Mouse (Mus musculus): ENCODE results near the gene Dgke. TPM values are rescaled to one million over a fixed set of nuclear protein-coding genes. Genes with fewer than 3 reads are reported as not detected.

The Dgke gene
- total and polyA plus RNA-seq, 2 experiments from 2014 or later, result 14.6 to 37.8 TPM

GRCm38 (mm10) chr11:89020681-89021305, 45.9 kb downstream of the Dgke start:
- no peaks in the 10 kb centered on the region for H3K36me3 ChIP-seq (ENCODE audit: insufficient read depth)
- no peaks in the 10 kb centered on the region for H3K4me1 ChIP-seq (ENCODE audit: insufficient read depth)
- ATAC-seq (no peak), DNase-seq (no peak)
- 72% methylated on average over 9 of the region's 9 CpGs for WGBS
- H3K4me3 ChIP-seq (ENCODE audit: low read depth, low read length), result no peak overlapping the region
- H3K9ac ChIP-seq, result no peak overlapping the region
- no peak overlapping the region for H3K4me2 ChIP-seq (ENCODE audit: low read depth)
- H3K27me3 ChIP-seq (ENCODE audit: insufficient read depth, low read length), result no peaks in the 10 kb centered on the region
- TF ChIP-seq CTCF (IDR thresholded peaks at IDR 0.05; ENCODE audit: low read depth), result peak; percentile 29; the same call in 1 of the 2 replicates
- no peaks in the 10 kb centered on the region for H3K9me3 ChIP-seq (ENCODE audit: low read length)
- H3K27ac ChIP-seq (ENCODE audit: low read depth, low read length), result no peak overlapping the region

GRCm38 (mm10) chr11:89017514-89018182, 49.0 kb downstream of the Dgke start:
- no peak overlapping the region for H3K27ac ChIP-seq (ENCODE audit: low read depth, low read length)
- no peaks in the 10 kb centered on the region for H3K36me3 ChIP-seq (ENCODE audit: insufficient read depth)
- TF ChIP-seq CTCF (IDR thresholded peaks at IDR 0.05; ENCODE audit: low read depth), result no peak
- DNase-seq (no peak), ATAC-seq (no peak)
- H3K4me1 ChIP-seq (ENCODE audit: insufficient read depth), result no peaks in the 10 kb centered on the region
- no peaks in the 10 kb centered on the region for H3K27me3 ChIP-seq (ENCODE audit: insufficient read depth, low read length)
- no peaks in the 10 kb centered on the region for H3K9me3 ChIP-seq (ENCODE audit: low read length)
- H3K9ac ChIP-seq, result no peak overlapping the region
- no peak overlapping the region for H3K4me2 ChIP-seq (ENCODE audit: low read depth)
- no peak overlapping the region for H3K4me3 ChIP-seq (ENCODE audit: low read depth, low read length)
- WGBS, result 94% methylated on average over 9 of the region's 9 CpGs

GRCm38 (mm10) chr11:89012241-89012640, 54.4 kb downstream of the Dgke start:
- WGBS, result 86% methylated on average over 5 of the region's 5 CpGs
- DNase-seq (no peak), ATAC-seq (no peak)
- Histone ChIP-seq H3K36me3 (ENCODE audit: insufficient read depth) (no peaks in the 10 kb centered on the region), H3K4me3 (ENCODE audit: low read depth, low read length) (no peak overlapping the region), H3K9me3 (ENCODE audit: low read length) (no peaks in the 10 kb centered on the region), H3K27me3 (ENCODE audit: insufficient read depth, low read length) (no peaks in the 10 kb centered on the region), H3K4me1 (ENCODE audit: insufficient read depth) (no peaks in the 10 kb centered on the region), H3K27ac (ENCODE audit: low read depth, low read length) (no peak overlapping the region), H3K9ac (no peak overlapping the region), H3K4me2 (ENCODE audit: low read depth) (no peak overlapping the region)
- TF ChIP-seq CTCF (IDR thresholded peaks at IDR 0.05; ENCODE audit: low read depth), result no peak

GRCm38 (mm10) chr11:89009496-89009895, 57.2 kb downstream of the Dgke start:
- no peak overlapping the region for H3K4me2 ChIP-seq (ENCODE audit: low read depth)
- H3K27ac ChIP-seq (ENCODE audit: low read depth, low read length), result no peak overlapping the region
- H3K4me1 ChIP-seq (ENCODE audit: insufficient read depth), result no peaks in the 10 kb centered on the region
- no peaks in the 10 kb centered on the region for H3K36me3 ChIP-seq (ENCODE audit: insufficient read depth)
- no peak overlapping the region for H3K9ac ChIP-seq
- DNase-seq (no peak), ATAC-seq (no peak)
- no peaks in the 10 kb centered on the region for H3K9me3 ChIP-seq (ENCODE audit: low read length)
- no peak overlapping the region for H3K4me3 ChIP-seq (ENCODE audit: low read depth, low read length)
- no peak for TF ChIP-seq CTCF (IDR thresholded peaks at IDR 0.05; ENCODE audit: low read depth)
- H3K27me3 ChIP-seq (ENCODE audit: insufficient read depth, low read length), result no peaks in the 10 kb centered on the region
- WGBS, result 76% methylated on average over 7 of the region's 7 CpGs

GRCm38 (mm10) chr11:89009066-89009465, 57.6 kb downstream of the Dgke start:
- Histone ChIP-seq H3K27me3 (ENCODE audit: insufficient read depth, low read length) (no peaks in the 10 kb centered on the region), H3K9ac (no peak overlapping the region), H3K4me1 (ENCODE audit: insufficient read depth) (no peaks in the 10 kb centered on the region), H3K4me3 (ENCODE audit: low read depth, low read length) (no peak overlapping the region), H3K27ac (ENCODE audit: low read depth, low read length) (no peak overlapping the region), H3K9me3 (ENCODE audit: low read length) (no peaks in the 10 kb centered on the region), H3K36me3 (ENCODE audit: insufficient read depth) (no peaks in the 10 kb centered on the region), H3K4me2 (ENCODE audit: low read depth) (no peak overlapping the region)
- WGBS, result 88% methylated on average over 9 of the region's 9 CpGs
- ATAC-seq (no peak), DNase-seq (no peak)
- TF ChIP-seq CTCF (IDR thresholded peaks at IDR 0.05; ENCODE audit: low read depth), result no peak

- Histone ChIP-seq H3K36me3 (ENCODE audit: insufficient read depth) (no peaks in the 10 kb centered on the region), H3K9ac (no peak overlapping the region), H3K4me1 (ENCODE audit: insufficient read depth) (no peaks in the 10 kb centered on the region), H3K4me3 (ENCODE audit: low read depth, low read length) (no peak overlapping the region), H3K9me3 (ENCODE audit: low read length) (no peaks in the 10 kb centered on the region), H3K27ac (ENCODE audit: low read depth, low read length) (no peak overlapping the region), H3K4me2 (ENCODE audit: low read depth) (no peak overlapping the region), H3K27me3 (ENCODE audit: insufficient read depth, low read length) (no peaks in the 10 kb centered on the region)
- TF ChIP-seq CTCF (IDR thresholded peaks at IDR 0.05; ENCODE audit: low read depth), result no peak
- DNase-seq (no peak), ATAC-seq (no peak)
- WGBS, result 89% methylated on average over 3 of the region's 3 CpGs
These were observed 59.1 kb downstream of the Dgke start for GRCm38 (mm10) chr11:89007582-89007981.

GRCm38 (mm10) chr11:89006404-89006803, 60.2 kb downstream of the Dgke start:
- no peaks in the 10 kb centered on the region for H3K36me3 ChIP-seq (ENCODE audit: insufficient read depth)
- H3K4me1 ChIP-seq (ENCODE audit: insufficient read depth), result no peaks in the 10 kb centered on the region
- H3K4me3 ChIP-seq (ENCODE audit: low read depth, low read length), result no peak overlapping the region
- no peak overlapping the region for H3K4me2 ChIP-seq (ENCODE audit: low read depth)
- no peak overlapping the region for H3K9ac ChIP-seq
- no peaks in the 10 kb centered on the region for H3K9me3 ChIP-seq (ENCODE audit: low read length)
- ATAC-seq, result no peak
- no peak overlapping the region for H3K27ac ChIP-seq (ENCODE audit: low read depth, low read length)
- no peak for TF ChIP-seq CTCF (IDR thresholded peaks at IDR 0.05; ENCODE audit: low read depth)
- DNase-seq, result no peak
- no peaks in the 10 kb centered on the region for H3K27me3 ChIP-seq (ENCODE audit: insufficient read depth, low read length)

Data from forebrain, postnatal 0 days (tissue).